Mouse (Mus musculus) bone marrow macrophage, adult 2 months (primary cell): ENCODE measurements around the gene Mrps23.

ENCODE experiments used
- CTCF ChIP-seq: IDR thresholded peaks from 2 replicates; pipeline ENCODE4 v1.5.1; 2012; ENCODE audit warnings: low read depth, mild to moderate bottlenecking, low read length, moderate library complexity
- POLR2A ChIP-seq: IDR thresholded peaks from 2 replicates; pipeline ENCODE4 v1.6.1; 2012; ENCODE audit warnings: mild to moderate bottlenecking, low read depth, low read length, borderline replicate concordance

DNA sequence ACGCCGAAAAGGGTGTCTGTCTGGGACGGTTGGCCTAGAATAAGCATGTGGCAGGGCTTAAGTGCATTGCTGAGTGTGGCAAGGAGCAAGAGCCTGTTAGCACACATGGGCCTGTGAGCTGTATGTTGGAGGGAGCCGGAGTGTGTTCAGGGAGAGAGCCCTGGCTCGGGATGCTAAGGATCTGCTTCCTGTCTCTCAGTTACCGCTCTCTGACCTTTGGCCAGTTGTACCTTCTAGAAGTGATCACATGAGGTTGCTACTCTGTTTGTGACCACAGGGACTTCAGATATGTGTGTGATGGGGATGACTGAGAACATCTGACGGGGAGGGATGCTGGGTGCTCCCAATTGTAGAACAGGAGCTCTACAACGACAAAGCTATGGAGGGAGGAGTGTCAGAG, 48.2 kb upstream of the Mrps23 start:
- TF ChIP-seq POLR2A (no peak), CTCF (no peak)
